Mouse (Mus musculus) embryonic facial prominence, embryonic 14.5 days (tissue): ENCODE measurements around the gene Syk. TPM values are rescaled to one million over a fixed set of nuclear protein-coding genes. Genes with fewer than 3 reads are reported as not detected.

Experiments used
- ATAC-seq: fragments of 200-750 bp; cut with Nextera tagmentation; 2 replicates; pipeline ENCODE4 v1.8.0; 2017; ENCODE audit warnings: low read depth, moderate number of reproducible peaks, moderate TSS enrichment
- DNase-seq: peaks from one replicate; pipeline ENCODE4 v3.0.0-alpha.2; 2015; ENCODE audit warnings: low spot score
- H3K27ac ChIP-seq: fragments of 300-500 bp; sonication (generic); replicated peaks from 2 replicates; pipeline ENCODE4 v1.5.1; 2014; ENCODE audit warnings: low read depth, mild to moderate bottlenecking, low read length, moderate library complexity
- H3K27me3 ChIP-seq: fragments of 300-500 bp; sonication (generic); replicated peaks from 2 replicates; pipeline ENCODE4 v1.6.1; 2014; ENCODE audit warnings: low read length; ENCODE audit not compliant: control insufficient read depth, insufficient read depth
- H3K36me3 ChIP-seq: fragments of 300-500 bp; sonication (generic); 2 replicates; pipeline ENCODE4 v1.6.1; 2014; ENCODE audit warnings: low read length, mixed read lengths; ENCODE audit not compliant: control insufficient read depth, insufficient read depth
- H3K4me1 ChIP-seq: fragments of 300-500 bp; sonication (generic); 2 replicates; pipeline ENCODE4 v1.6.1; 2014; ENCODE audit warnings: antibody characterized with exemption, low read length; ENCODE audit not compliant: control insufficient read depth, insufficient read depth
- H3K4me2 ChIP-seq: fragments of 300-500 bp; sonication (generic); 2 replicates; pipeline ENCODE4 v1.6.1; 2014; ENCODE audit warnings: low read depth, mild to moderate bottlenecking, low read length, moderate library complexity, mixed read lengths
- H3K4me3 ChIP-seq: fragments of 300-500 bp; sonication (generic); 2 replicates; pipeline ENCODE4 v1.5.1; 2014; ENCODE audit warnings: low read depth, mild to moderate bottlenecking, low read length
- H3K9ac ChIP-seq: fragments of 300-500 bp; sonication (generic); 2 replicates; pipeline ENCODE4 v1.6.1; 2014; ENCODE audit warnings: low read depth, mild to moderate bottlenecking, low read length, moderate library complexity, mixed read lengths
- H3K9me3 ChIP-seq: fragments of 300-500 bp; sonication (generic); 2 replicates; pipeline ENCODE4 v1.6.1; 2016; ENCODE audit warnings: low read length; ENCODE audit not compliant: control insufficient read depth
- WGBS: fragments of 180-500 bp; shearing (Covaris S2); extraction: QIAGEN DNeasy Blood & Tissue Kit; methylation state at CpG from one replicate; pipeline ENCODE4 v1.1.7; 2014; 5-methylcytosine and 5-hydroxymethylcytosine counted together
- polyA plus RNA-seq: library from polyadenylated mRNA; unstranded; fragments of >200 nt; fragmentation: Nextera tagmentation; extraction: Ambion mirVana; gene quantifications from 2 replicates; pipeline ENCODE4 v1.2.1, GENCODE M21; 2014

Gene Syk
- polyA plus RNA-seq, 1 experiment from 2014 or later, result 3.2 TPM

GRCm38 (mm10) chr13:52602752-52603151 is 19.8 kb downstream of the Syk start:
- no peak overlapping the region for H3K9ac ChIP-seq
- WGBS, result 39% methylated on average over 4 of the region's 4 CpGs
- no peak for ATAC-seq

DNA sequence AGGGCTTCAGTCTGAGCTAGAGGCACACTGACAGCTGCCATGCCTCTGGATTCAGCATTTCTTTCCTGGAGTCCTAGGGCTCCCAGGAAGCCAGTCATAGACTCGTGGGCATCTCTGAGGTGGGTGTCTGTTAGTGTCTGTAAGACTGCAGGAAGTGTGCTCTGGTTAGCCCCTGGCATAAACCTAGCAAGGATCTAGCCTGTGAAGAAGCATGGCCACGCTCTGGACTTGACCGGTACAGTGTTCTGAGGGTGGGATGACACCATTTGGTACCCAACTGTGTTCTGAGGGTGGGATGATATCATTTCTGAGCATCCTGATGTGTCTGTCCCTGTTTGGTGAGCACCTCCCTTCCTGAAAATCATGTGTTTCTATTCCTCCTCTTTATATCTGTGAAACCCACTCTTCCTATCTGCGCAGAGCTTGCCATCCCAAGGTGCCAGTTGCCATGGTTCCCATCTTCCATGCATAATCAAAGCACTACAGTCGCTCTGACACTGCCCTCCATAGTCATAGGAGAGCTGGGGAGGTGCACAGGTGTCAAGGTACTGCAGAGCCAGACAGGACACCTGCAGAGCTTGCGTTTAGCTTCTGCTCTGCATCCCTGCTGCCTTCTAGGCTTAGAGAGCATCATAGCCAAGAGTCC is 20.9 kb downstream of the Syk start:
- Histone ChIP-seq H3K4me2 (no peak overlapping the region), H3K36me3 (no peaks in the 10 kb centered on the region), H3K9ac (no peak overlapping the region), H3K9me3 (no peaks in the 10 kb centered on the region), H3K4me1 (no peaks in the 10 kb centered on the region), H3K4me3 (no peak overlapping the region), H3K27me3 (no peaks in the 10 kb centered on the region), H3K27ac (no peak overlapping the region)
- 79% methylated on average over 6 of the region's 6 CpGs for WGBS
- DNase-seq, result no peak
- no peak for ATAC-seq

More at GRCm38 (mm10) chr13:52602752-52603151, 19.8 kb downstream of the Syk start:
- Histone ChIP-seq H3K9me3 (no peaks in the 10 kb centered on the region), H3K4me3 (no peak overlapping the region), H3K4me1 (no peaks in the 10 kb centered on the region), H3K27ac (no peak overlapping the region), H3K36me3 (no peaks in the 10 kb centered on the region), H3K4me2 (no peak overlapping the region), H3K27me3 (no peaks in the 10 kb centered on the region)
- no peak for DNase-seq

GRCm38 (mm10) chr13:52605006-52605405 is 22.0 kb downstream of the Syk start:
- Histone ChIP-seq H3K9me3 (no peaks in the 10 kb centered on the region), H3K27me3 (no peaks in the 10 kb centered on the region), H3K4me3 (no peak overlapping the region), H3K27ac (no peak overlapping the region), H3K4me2 (no peak overlapping the region), H3K4me1 (no peaks in the 10 kb centered on the region), H3K36me3 (no peaks in the 10 kb centered on the region), H3K9ac (no peak overlapping the region)
- WGBS, result 73% methylated on average over 3 of the region's 3 CpGs
- DNase-seq (no peak), ATAC-seq (no peak)

DNA sequence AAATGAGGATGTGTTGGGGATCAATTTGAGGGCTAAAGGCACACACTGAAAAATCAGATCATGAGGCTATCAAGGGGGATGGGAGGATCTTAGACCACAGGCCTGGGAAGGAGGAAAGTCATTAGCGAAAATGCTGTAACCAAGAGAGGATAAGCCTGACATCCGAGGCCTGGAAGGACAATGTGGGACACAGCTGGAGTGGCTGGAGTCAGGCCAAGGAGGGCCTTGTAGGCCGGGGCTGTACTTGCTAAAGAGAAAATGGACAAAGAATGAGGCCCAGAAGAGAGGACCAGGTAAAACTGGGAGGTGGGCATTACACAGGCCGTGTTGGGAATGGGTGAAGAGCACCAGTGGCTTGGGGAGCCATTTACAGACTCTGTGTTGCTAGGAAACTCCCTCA is 22.9 kb downstream of the Syk start:
- WGBS, result 67% methylated on average over 4 of the region's 4 CpGs
- Histone ChIP-seq H3K4me3 (no peak overlapping the region), H3K36me3 (no peaks in the 10 kb centered on the region), H3K27me3 (no peaks in the 10 kb centered on the region), H3K9ac (no peak overlapping the region), H3K4me1 (no peaks in the 10 kb centered on the region), H3K4me2 (no peak overlapping the region), H3K9me3 (no peaks in the 10 kb centered on the region), H3K27ac (no peak overlapping the region)
- ATAC-seq (no peak), DNase-seq (no peak)

- H3K27me3 ChIP-seq, result no peaks in the 10 kb centered on the region
- no peaks in the 10 kb centered on the region for H3K9me3 ChIP-seq
- H3K27ac ChIP-seq, result no peak overlapping the region
- ATAC-seq (no peak), DNase-seq (no peak)
- H3K4me3 ChIP-seq, result no peak overlapping the region
- 72% methylated on average over 3 of the region's 3 CpGs for WGBS
- no peak overlapping the region for H3K4me2 ChIP-seq
- H3K9ac ChIP-seq, result no peak overlapping the region
- no peaks in the 10 kb centered on the region for H3K36me3 ChIP-seq
- H3K4me1 ChIP-seq, result no peaks in the 10 kb centered on the region
Observed at GRCm38 (mm10) chr13:52606656-52607275, 23.8 kb downstream of the Syk start.

DNA sequence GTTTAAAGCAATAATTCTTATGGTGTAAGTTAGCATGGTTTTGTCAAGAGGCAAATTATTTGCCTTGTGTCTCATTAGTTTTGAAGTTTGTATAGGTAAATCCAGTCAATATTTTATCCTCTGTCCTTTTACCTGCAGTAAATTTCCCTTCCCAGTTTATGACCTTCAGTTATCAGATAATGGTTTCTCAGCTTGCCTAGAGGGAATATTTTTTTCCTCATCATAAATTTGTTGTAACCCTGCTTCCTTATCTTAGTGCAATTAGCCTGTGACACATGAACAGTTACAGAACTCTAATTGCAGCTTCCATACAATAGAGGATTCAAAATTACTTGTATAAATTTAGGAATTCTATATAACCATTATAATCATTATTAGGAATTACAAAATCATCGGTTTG is 25.0 kb downstream of the Syk start:
- no peak for DNase-seq
- 87% methylated on average over 1 of the region's 1 CpGs for WGBS
- Histone ChIP-seq H3K4me2 (no peak overlapping the region), H3K9ac (no peak overlapping the region), H3K4me3 (no peak overlapping the region), H3K27me3 (no peaks in the 10 kb centered on the region), H3K36me3 (no peaks in the 10 kb centered on the region), H3K27ac (no peak overlapping the region), H3K9me3 (no peaks in the 10 kb centered on the region), H3K4me1 (no peaks in the 10 kb centered on the region)
- ATAC-seq, result no peak

GRCm38 (mm10) chr13:52610463-52610862 is 27.5 kb downstream of the Syk start:
- Histone ChIP-seq H3K4me2 (no peak overlapping the region), H3K27me3 (no peaks in the 10 kb centered on the region), H3K36me3 (no peaks in the 10 kb centered on the region), H3K4me1 (no peaks in the 10 kb centered on the region), H3K4me3 (no peak overlapping the region), H3K27ac (no peak overlapping the region), H3K9me3 (no peaks in the 10 kb centered on the region), H3K9ac (no peak overlapping the region)
- 83% methylated on average over 7 of the region's 7 CpGs for WGBS
- DNase-seq (no peak), ATAC-seq (no peak)

- no peak overlapping the region for H3K4me2 ChIP-seq
- 57% methylated on average over 3 of the region's 3 CpGs for WGBS
Observed at GRCm38 (mm10) chr13:52613266-52613665, 30.3 kb downstream of the Syk start.

GRCm38 (mm10) chr13:52615085-52615484 is 32.1 kb downstream of the Syk start:
- Histone ChIP-seq H3K4me1 (no peaks in the 10 kb centered on the region), H3K4me2 (no peak overlapping the region), H3K9me3 (no peaks in the 10 kb centered on the region), H3K4me3 (no peak overlapping the region), H3K36me3 (no peaks in the 10 kb centered on the region), H3K27me3 (no peaks in the 10 kb centered on the region), H3K9ac (no peak overlapping the region), H3K27ac (no peak overlapping the region)
- no peak for ATAC-seq
- WGBS, result 88% methylated on average over 4 of the region's 4 CpGs
- no peak for DNase-seq

More at GRCm38 (mm10) chr13:52613266-52613665, 30.3 kb downstream of the Syk start:
- Histone ChIP-seq H3K9ac (no peak overlapping the region), H3K4me3 (no peak overlapping the region), H3K27ac (no peak overlapping the region), H3K36me3 (no peaks in the 10 kb centered on the region), H3K4me1 (no peaks in the 10 kb centered on the region), H3K27me3 (no peaks in the 10 kb centered on the region), H3K9me3 (no peaks in the 10 kb centered on the region)
- ATAC-seq, result no peak
- no peak for DNase-seq
